ENCODE assay signal across 14 mouse cellular contexts in genomic region chr4:125397007-125397461, GRCm38 (mm10).
DNase-seq lines count a peak whose midpoint lies in the region; ATAC-seq lines count a peak whose summit lies in the region.
"Had no signal": no experiment of that assay in that cellular context is flagged by ENCODE, and none has a peak within 500 bp of the region (broad histone marks: within the 10 kb centered on the region; RNA-seq: fewer than 3 reads in every experiment).

No protein-coding gene starts in this region.

- no peak for ATAC-seq in megakaryocyte-erythroid progenitor cell, adult 5-6 weeks (replicated peaks; ENCODE audit: low FRiP score, low TSS enrichment, poor library complexity, severe bottlenecking)
- ATAC-seq: intestine, postnatal 0 days; lung, postnatal 0 days; Patski had no signal

- DNase-seq in left cerebral cortex, adult 11 months (ENCODE audit: low spot score), result peak; percentile 70
- DNase-seq in left cerebral cortex, postnatal 4 days, result no peak
- DNase-seq in frontal cortex, postnatal 10 days (ENCODE audit: low spot score in 2 of 2), result peak; percentile 52 to 77
- DNase-seq in left cerebral cortex, postnatal 25 days (ENCODE audit: low spot score in 2 of 2), result peak; percentile 67 to 97
- DNase-seq in thymus, postnatal 0 days (ENCODE audit: low spot score), result no peak
- no peak for DNase-seq in lung, adult 18-20 months
- DNase-seq: adrenal gland, adult 2 months; cerebellum, postnatal 25 days; gastrocnemius, postnatal 25 days; kidney, postnatal 25 days had no signal

- intact Hi-C loops in left cerebral cortex, postnatal 4 days (cut with DNase I), result no loop called here
- intact Hi-C loops in left cerebral cortex, postnatal 25 days (cut with DNase I), result loop anchor here (1.0 to 5.0 kb wide), 4 partner anchors 79 to 417 kb away; no protein-coding TSS in a partner anchor

Comparison
In these comparisons a context has a peak if more than half of its experiments do, and no peak if none do; other contexts are left out.
1. DNase-seq: peak in left cerebral cortex, adult 11 months (single experiment), frontal cortex, postnatal 10 days (2 of 2) and left cerebral cortex, postnatal 25 days (2 of 2); none in left cerebral cortex, postnatal 4 days (single experiment), thymus, postnatal 0 days (single experiment) and lung, adult 18-20 months (0 of 2).